Mouse (Mus musculus) naive thymus-derived CD4-positive, alpha-beta T cell, adult 2 months (primary cell): ENCODE measurements around the gene Pola1.

Experiments used
- DNase-seq: peaks from one replicate; pipeline ENCODE4 v3.0.0-alpha.2; 2011; ENCODE audit warnings: low read depth

Gene Pola1

DNA sequence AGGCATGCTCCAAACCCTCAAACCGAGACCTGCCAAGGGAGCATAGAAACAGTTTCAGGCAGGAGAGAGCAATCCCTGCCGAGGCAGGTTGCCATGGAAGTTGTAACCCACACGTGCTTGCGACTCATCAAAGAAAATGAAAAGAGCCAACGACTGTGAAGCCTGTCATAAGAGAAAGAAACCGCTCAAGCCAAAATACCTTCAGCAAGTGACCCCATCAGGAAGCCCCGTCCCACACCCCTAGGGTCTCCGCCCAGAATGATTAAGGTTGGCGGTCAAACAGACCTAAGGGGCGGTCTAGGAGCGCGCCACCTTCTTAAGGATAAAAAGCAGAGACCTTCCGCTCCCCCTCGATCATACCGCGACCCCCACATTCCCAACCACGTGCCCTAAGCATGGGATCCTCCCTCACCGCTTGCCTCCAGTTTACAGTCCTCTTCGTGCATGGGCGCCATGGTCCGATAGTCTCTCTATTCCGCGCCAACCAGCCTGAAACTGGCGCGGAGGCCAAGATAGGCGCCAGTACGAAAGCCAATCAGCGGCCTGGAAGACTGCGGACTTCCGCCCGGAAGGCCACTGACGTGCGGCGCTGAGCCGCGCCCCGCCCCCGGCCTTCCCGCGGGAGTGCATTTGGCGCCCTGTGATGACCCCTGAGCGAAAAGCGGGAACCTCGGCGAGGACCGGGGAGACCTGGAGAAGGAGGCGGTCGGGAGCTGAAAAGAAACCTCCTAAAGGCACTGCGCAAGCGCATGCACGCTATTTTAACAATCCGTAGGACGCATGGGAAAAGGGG, at the start of gene Pola1:
Gene Pola1 (minus strand): TSS at position 499 of the 793 bp plus-strand sequence.
- peak; percentile 69 for DNase-seq

DNA sequence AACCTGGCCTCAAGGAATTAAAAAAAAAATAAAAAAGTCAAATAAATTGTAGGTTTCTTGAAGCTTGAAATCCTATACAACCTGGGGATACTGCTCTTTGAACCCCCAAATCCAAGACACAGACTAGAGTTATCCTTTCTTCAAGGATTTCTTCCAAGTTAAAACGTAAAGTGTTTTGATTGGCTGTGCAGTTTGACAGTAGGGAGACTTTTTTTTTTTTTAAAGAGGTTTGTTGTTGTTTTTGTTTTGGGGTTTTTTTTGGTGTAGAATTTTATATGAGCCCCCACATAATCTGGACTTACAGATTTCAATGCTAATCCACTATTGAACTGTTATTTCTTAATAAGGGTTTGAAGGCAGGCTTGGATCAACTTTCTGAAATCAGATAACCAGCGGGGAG, 44.3 kb upstream of the Pola1 start:
- DNase-seq = no peak

DNA sequence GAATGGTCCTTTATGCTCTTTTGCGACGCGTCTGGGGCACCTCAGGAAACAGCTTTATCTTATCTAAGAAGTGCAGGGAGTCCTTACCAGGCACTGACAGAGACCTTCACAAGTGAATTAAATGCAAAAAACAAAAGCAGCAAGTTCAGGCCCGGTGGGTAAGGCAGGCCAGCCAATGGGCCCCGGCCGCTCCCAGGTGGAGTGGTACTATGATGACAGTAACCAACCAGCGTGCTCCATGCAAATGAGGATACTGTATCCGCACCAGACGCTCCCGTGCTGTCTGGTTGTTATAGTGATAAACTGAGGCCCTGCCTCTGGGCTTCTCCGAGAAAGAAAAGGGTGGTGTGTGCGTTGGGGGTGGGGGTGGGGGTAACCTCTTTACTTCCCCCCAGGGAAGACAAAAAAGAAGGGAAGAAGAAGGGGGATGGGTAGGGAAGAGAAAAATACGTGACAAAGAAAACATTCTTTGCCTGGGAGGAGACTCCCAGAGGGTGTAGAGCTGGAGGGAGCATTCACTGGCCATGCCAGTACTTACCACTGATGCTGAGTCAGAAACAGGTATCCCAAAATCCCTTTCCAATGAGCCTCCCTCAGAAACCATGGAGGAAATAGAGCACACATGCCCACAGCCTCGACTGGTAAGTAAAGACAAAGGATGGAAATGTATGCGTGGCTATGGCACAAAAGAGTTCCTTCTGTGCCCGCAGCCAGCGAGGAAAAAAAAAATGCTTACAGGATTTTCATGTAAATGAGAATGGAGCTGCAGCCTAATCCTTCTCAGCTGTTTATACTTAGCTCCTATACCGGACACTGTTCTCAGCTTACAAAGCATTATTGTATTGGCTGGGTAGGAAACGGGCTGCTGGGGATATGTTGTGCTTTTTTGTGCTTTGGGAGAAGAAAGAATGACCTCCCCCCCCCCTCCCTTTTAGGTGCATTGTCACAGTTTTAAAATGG, 43.2 kb upstream of the Pola1 start:
- peak; percentile 58 for DNase-seq

DNA sequence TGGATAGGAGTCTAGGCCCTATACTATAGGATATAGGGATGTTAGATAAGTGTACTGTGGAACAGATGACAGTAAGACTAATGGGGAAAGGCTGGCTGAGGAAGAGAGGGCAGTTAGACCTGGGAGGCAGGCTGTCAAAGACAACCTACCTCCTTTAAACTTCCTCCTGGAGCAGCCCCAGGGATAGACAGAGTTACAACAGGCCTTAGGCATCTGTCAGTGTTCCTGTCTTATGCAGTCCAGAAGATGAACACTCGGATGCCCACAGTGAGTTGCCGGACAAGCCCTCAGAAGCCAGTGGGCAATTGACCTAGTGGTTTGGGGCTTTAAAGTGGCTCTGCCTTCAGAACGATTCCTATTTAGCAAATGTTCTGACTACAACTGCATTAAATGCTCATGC, 42.5 kb upstream of the Pola1 start:
- DNase-seq = no peak

DNA sequence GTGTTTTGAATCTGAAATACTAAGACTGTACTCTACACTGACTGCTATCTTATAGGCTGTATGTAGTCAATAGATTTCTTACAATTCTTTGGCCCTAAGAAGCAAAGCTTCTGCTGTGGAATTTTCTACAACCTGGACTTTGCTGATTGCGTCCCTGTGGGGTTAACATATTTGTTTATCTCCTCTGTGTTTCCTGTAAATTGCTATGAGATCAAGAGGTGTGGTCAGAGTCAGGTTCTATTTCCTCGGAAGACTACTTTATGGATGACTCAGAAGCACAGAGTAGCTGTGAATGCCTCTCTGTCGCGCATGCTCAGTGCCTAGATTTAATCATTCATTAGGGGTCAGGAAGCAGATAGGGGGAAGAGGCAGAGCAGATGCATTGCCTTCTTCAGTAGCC, 32.8 kb upstream of the Pola1 start:
- no peak for DNase-seq

DNA sequence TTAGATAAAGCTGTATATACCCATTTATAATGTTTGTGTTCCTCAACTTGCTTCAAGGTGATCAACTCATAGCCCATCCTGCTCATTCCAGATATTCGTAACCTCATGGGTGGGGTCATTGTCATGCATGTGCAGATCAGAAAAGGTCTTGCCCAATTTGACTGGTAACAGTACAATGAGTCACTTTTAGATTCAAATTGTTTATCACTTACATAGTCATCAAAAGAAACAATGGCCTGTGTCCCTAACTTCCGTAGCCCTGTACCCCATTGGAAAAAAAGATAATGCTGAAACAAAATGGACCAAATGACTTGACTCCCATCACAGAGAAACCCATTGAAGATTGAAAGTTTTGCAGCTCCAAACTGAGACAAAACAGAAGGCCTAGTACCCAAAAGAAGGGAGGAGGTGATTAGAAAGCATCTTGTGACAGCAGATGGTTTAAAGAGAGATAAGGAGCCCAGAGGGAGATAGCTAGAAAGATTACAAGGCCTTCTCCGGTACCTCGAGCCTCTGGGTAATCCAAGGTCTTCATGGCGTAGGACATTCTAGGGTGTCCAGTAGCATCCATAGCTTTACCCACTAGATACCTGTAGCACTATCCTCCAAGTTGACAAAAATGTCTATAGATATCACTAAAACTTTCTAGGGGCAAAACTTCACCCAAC, 32.1 kb upstream of the Pola1 start:
- no peak for DNase-seq

DNA sequence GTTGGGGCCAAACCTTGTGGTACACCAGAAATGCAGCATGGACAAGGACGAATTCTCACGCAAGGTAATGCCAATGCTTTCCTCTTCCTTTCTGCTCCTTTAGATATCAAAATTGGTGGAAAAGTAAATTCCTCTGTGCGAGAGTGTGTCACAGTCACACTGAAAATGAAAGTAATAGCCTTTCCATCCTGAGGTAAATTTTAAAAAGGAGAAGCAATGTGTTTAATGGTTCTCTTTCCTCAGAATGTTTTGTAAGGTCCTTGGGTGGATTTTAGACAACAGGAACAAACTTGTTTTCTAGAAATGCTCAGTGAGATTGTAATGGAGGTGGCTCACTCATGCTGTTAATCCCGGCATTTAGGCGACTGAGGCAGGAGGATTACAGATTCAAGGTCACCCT, 23.2 kb upstream of the Pola1 start:
- no peak for DNase-seq

DNA sequence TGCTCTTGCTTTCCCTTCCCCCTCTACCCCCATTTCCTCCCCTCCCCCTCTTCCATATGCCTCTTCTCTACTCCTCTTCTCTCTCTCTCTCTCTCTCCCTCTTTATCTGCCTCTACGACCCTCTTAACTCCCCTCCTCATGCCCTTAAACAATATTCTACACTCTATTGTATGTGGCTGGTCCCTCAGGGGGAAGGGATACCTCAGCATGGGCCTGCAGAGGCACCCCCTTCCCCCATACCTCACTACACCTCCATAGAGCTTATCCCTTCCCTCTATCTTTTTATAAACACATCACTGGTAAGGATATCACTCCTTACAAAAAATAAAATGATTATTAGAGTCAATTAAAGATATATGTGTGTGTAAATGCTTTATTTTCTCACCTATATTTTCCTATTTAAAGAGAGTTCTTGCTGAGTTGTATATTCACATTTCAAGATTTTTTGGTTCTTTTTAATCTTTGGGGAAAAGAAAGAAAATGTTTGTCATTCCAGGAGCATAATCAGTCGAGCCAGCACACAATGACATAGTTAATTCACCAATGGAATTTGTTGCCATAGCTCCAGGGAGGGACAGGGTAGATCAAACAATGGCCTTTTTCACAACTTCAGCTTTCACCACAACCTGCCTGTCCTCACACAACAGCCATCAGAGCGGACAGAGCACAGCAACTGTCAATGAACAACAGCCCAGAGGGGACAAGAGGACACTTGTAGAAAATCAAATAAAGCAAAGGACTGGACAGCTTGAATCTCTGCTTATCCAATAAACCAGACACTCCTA, 22.5 kb upstream of the Pola1 start, which contains the start of gene Pcyt1b:
Gene Pcyt1b (plus strand): TSS at position 646 of the 785 bp plus-strand sequence.
- no peak for DNase-seq

DNA sequence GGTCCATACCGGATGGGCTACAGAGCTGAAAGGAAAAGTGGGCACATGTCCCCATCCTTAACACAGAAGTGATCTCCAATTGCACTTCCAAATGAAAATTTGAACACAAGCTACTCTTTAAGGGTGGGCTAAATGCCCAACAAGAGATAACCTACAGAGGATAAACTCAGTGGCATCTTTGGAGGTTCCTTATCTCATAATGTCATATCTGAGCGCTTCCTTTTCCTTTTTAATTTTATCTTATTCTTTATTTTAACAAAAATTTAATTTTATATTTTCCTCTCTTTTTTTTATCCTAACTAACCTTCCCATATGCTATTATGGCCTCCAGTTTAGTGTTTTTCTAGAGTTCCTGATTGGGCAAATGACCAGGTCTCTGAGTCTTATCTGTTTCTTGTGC, 18.8 kb upstream of the Pola1 start:
- DNase-seq = no peak

DNA sequence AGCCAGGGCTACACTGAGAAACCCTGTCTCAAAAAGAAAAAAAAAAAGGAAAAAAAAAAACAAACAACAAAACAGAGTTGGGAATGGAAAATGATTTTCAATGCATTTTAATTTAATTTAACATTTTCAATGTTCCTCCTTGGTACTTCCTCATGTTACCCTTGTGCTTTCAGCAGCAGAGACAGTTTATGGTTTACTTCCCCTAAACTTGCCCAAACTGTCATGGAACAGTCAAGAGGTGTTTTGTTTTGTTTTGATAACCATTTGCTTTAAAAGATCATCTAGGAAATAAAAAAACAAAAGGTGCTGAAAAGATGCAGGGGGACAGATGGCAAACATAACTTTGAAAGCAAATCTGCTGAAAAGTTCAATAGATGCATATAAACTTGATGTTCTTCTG, 12.1 kb upstream of the Pola1 start:
- DNase-seq = no peak

DNA sequence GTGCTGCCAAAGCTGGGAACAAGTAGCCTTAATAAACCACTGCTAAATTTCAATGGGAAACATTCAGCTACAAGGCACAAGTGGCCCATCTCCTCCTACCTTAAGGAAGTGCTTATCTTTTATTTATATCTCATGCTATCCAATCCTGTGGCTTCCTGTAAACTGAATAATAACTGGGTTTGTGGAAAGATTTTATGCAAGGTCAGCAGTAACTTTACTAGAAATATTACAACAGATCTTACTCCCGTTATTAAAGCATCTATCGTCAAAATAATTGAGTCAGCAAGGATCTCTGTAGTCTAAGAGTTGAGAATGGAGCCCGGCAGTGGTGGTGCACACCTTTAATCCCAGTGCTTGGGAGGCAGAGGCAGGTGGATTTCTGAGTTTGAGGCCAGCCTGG, 11.6 kb upstream of the Pola1 start:
- DNase-seq = no peak

DNA sequence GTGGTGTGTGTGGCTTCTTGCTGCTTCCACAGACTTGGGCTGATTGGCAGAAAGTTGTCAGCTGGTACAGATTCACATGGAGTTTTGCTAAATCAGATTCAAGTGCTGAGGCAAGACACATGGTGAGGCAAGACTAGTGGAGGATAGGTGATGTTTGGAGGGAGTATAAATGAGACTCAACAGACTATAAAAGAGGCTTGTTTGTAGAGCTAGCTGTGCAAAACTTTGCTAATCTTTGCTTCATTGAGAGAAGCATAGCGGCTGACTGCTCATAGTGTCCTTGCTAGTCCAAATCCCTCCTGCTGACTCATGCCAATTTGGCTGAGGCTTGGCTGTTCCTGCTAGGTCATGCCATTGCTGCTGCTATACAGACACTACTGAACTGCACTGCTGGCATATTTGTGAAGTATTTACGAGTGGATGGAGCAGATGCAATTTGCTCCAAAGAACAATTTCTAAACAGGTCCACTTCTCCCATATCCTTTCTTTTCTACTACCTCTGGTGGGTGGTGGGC, 3.0 kb upstream of the Pola1 start:
- DNase-seq = no peak

DNA sequence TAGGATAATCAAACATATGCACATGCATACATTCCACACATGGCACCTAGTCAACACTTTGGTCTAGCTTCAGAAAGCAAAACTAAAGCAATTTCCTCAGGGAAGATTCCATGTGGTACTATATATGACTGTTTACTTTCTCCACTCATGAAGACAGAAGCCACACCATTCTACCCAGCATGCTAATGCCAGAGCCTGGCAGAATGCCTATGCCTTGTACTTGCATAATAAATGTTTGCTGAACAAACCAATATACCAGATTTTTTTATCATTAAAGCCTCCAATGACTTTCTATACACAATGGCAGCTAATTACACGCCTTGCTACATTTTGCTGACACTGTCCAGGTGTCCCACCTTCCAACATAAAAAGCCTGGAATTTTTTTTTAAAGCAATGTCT, 1.7 kb downstream of the Pola1 start:
- DNase-seq = no peak

DNA sequence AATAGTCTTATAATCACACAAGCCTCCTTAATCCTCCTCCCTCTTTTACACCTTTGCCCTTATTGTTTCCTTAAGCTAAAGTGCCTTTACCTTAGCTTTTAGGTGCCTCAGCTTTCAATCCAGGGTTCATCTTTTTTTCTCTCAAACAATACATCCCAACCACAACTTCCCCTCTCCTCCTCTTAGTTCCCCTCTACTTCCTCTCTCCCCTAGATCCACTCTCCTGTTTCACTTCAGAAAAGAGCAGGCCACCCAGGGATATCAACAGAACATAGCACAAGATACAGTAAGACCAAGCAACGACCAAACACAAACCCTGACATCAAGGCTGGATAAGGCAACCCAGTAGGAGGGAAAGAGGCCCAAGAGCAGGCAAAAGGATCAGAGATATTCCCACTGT, 29.7 kb downstream of the Pola1 start:
- no peak for DNase-seq

DNA sequence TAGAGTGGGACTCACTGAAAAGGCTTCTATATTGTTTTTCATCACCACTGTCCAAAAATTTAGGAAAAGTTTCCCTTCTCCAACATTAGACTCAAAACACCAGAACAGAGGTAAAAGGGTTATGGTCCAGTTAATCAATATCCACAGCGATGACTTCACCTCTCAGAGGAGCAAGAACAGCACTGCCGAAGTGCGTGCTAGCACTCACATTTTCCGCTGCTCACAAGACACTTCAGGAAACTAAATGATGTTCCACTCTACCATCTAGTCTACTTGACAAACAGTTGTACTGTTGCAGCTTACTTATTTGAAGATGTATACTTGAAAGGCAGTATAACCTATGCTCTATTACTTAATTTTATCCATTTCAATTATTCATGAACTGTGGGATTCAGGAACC, 37.7 kb downstream of the Pola1 start:
- no peak for DNase-seq

DNA sequence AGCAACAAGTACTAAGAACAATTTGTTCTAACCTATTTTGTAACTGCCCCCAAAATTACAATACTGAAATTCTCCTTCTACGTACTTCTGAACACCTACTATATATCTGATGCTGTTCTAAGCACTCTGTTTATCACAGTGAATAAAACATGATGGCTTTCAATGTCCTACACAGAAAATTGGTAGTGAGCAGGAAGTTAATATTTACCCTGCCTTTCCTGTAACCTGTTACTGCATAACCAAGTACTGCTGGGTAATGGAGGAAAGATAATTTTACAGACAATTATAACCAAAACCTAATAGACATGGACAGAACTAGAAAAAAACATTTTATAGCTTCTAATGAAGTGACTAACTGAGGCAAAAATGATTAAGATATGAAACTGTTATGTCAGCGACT, 51.0 kb downstream of the Pola1 start:
- no peak for DNase-seq

DNA sequence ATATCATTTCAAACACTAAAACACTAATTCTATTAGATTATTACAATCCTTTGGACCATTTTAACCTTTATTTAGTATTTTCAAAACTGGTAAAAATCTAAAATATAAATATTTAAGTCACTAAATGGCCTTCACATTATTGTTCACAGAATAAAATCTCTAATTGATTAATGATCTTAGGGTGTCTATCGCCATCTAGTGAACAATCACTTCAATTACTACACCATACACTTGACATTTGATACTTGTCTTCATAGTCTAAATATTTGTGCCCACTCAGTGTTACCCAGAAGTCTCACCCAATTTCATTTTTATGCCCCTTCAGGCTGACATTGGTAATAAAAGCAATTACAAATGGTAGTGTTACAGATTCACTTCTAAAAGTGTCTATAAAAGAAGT, 74.8 kb downstream of the Pola1 start:
- DNase-seq = peak; percentile 2

DNA sequence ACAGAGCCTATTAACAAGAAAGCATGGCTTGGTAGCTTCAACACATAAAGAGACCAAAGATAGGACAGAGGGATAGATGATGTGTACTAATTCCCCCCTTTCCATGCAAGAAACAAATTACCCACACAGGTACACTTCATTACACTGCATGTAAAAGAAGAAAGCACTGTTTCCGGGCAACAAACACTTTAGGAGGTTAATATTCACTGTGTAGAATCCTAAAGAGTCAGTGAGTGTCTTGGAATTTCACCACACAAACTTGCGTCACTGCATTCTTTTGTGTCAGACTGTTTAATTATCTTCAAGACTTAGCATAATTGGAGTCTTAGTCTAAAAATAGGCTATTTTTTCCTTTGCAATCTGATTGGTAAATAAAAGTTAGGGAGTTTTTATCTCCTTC, 92.2 kb downstream of the Pola1 start:
- no peak for DNase-seq

DNA sequence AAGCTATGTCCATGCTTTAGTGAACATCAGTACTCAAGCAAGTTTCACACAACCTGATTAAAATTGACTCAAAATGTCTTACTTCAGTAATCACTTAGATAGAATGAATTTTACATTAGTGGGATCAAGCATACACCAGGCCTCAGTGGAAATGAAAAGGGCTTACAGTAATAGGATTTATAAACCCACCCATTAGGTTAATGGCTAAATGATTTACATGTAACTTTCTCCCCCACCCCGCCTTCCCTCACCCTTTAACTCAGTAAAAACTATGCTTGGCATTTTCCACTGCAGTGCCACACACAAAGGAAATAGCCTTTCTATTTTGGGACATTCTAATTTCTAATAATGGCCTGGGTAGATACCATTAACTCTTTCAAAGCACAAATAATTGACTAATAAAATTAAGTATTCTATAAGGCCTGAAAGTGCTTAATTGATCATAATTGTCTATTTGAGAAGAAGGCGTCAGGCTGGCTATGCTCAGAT, 129.0 kb downstream of the Pola1 start:
- no peak for DNase-seq

DNA sequence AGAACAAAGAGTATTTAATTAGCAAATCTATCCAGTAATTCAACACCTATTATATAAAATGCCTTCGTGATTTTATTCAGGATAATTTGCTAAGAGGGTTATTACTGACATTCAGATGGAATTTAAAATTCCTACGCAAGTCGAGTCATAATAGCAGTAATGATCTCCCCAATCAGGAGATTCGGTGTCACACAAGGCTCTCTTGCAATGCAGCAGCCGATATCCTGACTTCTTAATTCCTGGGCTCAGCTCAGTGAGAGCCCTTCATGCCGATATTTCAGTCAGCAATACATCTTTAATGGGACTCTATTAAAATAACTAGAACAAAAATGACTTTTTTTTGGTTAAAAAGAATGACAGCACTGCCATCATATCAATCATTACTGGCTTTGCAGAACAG, 134.4 kb downstream of the Pola1 start:
- no peak for DNase-seq

DNA sequence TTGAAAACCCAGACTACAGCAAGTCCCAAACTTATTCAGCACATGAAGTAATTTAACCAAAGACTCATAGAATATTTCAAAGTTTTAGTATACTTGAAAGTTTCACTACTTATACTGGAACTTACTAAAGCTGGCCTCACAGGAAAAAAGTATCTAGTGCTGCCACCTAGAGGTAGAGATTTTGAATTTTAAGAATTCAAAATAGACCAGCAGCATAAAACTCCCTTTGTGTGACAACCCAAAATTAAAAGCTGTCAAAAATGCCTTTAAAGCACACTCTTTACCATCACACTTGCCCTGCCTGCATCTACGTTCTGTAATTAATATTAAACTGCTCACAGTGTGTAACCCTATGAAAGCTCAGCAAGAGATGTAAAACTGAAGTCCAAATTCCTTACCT, 166.2 kb downstream of the Pola1 start:
- DNase-seq = peak; percentile 8
